Mouse (Mus musculus) G1E (cell line): ENCODE measurements around the gene Gmfb.

Experiments used
- CTCF ChIP-seq: IDR thresholded peaks from 2 replicates; pipeline ENCODE4 v1.5.1; 2012; ENCODE audit warnings: low read depth, low read length, inconsistent platforms, mixed read lengths
- GATA1 ChIP-seq: IDR thresholded peaks from 2 replicates; pipeline ENCODE4 v1.6.1; 2012; ENCODE audit warnings: borderline replicate concordance, low read length, inconsistent platforms, mixed read lengths
- TAL1 ChIP-seq: conservative IDR thresholded peaks from 2 replicates; pipeline ENCODE4 v1.6.1; 2012; ENCODE audit warnings: low read depth, low read length, inconsistent platforms, mixed read lengths

GRCm38 (mm10) chr14:46839326-46839725 lies 17.3 kb upstream of the Gmfb start:
- no peak for TF ChIP-seq TAL1
- no peak for TF ChIP-seq CTCF
- TF ChIP-seq GATA1, result no peak
